Mouse (Mus musculus) frontal cortex, adult (tissue): ENCODE data around the gene Elf3.

Source experiments
- ATAC-seq: cut with Nextera tagmentation; 2 replicates; pipeline ENCODE4 v1.9.2; 2017; ENCODE audit warnings: mild to moderate bottlenecking, moderate library complexity, mixed read lengths; ENCODE audit not compliant: low TSS enrichment

Gene Elf3

DNA sequence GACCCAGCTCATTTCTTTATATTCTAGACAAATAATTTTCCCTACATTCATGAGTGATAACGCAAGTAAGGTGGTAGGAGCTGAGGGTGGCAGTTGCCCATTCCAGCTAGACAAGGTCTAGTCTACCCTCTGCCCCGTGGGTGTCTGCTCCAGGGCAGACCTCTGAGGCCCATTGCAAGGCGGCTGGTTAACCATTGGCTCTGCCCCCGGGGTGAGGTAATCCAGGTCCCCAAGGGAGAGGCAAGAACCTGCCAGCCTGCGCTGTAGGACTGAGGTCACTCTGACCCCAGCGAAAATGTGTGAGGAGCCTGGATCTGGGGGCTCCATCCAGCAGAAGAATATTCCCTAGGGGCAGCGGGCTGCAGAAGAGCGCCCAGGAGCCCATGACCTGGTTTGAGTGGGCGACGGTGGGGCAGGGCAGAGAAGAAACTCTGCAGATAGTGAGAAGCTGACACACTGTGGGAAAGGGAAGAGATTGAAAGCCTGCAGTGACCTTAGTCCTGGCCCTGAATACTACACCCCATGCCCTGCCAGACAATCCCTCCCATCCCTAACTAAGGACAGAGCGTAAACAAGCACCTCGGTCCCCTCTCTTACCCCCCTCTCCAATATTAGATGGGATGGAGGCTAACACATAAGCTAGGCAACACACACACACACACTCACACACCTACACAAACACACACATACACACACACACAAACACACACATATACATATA is 21.1 kb downstream of the Elf3 start:
- no peak for ATAC-seq

DNA sequence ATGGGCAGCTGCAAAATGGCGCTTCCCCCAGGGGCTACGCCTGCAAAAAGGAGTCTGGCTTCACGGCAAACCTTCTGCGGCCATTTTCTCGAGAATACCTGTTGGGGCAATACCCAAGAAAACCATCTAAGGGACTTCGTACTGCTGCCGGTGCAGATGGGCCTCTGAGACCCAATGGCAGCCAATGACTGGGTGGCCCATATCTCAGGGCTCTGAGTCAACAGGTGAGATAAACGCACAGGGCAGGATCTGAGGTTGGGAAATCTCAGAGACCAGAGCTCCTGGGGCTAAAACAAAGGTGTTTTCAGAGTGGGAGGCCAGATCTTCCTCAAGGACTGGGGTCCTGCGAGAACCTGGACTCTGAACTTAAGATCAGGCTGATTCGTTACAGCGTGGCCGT is 23.6 kb downstream of the Elf3 start:
- no peak for ATAC-seq

DNA sequence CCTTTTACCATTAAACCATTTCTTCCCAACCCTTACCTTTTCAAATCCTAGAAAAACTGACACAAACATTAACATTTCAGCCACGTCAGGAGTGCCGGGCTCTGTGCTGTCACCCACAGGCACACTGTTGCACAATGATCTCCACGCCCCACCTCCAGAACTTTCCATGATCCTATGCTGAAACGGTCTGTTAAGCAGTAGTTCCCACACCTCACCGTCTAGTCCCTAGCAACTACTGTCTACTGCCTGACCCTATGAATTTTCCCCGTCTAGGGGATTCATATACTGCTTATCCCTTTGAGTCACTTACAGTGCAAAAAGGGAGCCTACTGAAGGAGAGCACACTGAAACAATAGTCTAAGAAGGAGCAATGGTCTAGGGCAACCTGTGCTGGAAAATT is 24.4 kb downstream of the Elf3 start:
- no peak for ATAC-seq

DNA sequence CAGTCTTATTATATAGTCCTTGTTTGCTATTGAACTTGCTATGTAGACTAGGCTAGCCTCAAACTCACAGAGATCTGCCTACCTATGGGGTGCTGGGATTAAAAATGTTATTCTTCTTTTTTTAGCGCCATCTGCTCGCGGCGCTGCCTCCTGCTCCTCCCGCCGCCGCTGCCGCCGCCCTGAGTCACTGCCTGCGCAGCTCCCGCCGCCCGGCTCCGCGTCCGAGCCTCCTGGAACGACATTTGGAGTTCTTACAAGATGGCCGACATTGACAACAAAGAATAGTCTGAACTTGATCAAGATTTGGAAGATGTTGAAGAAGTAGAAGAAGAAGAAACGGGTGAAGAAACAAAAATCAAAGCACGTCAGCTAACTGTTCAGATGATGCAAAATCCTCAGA is 26.5 kb downstream of the Elf3 start:
- ATAC-seq, result 0 out of 2 replicates have a peak, but pooled peaks have one; percentile 52

DNA sequence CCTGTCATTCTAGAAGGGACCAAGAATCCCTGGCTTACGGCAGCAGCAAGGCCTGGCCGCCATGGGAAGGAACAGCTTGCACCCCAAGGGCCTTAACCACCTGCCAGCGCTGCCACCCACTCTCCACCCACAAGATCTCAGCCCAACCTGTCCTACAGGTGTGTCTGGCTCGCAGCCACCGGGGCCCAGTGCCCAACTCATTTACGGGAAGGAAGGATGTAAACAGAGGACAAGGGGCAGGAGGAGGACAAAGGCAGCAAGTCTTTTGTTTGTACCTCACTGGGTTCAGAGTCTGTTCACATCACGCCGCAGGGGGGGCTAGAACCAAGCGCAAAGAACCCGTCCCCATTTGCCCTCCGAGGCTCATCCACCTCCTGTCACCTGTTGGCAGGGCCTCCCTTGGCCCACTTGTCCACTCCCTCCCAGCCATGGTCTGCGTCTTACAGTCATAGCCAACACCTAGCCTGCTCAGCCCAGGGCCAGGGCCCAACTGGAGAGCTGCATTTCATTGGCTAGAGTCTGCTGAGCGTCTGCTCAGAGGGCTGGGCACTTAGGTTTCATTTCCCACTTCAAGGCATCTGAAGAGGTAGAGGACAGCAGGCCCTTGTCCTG is 30.9 kb downstream of the Elf3 start:
- ATAC-seq, result no peak

DNA sequence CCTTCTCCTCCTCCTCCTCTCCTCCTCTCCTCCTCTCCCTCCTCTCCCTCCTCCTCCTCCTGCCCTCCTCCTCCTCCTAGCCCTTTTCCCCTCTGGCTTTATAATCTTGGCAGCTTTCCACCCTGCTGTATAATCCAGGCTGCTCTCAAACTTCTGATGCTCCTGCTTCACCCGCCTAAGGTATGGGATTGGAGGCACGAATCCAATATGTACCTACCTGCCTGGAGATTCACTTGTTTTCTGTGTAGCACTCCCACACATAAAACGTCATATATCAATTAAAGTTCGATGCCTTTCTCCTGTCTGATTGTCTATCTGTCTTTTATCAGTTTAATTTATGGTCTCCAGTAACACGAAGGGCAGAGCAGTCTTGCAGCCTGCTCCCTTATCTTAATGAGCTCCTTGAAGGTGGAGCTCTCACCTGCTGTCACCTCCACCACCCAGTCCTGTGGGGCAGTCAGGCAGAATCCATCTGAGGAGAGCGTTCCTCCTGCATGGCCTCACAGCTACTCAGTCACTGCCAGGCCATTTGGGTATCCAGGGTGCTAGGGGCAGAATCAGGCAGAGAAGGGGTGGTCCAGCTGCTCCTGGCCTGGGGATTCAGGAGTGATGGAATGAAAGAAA is 33.3 kb downstream of the Elf3 start:
- no peak for ATAC-seq

DNA sequence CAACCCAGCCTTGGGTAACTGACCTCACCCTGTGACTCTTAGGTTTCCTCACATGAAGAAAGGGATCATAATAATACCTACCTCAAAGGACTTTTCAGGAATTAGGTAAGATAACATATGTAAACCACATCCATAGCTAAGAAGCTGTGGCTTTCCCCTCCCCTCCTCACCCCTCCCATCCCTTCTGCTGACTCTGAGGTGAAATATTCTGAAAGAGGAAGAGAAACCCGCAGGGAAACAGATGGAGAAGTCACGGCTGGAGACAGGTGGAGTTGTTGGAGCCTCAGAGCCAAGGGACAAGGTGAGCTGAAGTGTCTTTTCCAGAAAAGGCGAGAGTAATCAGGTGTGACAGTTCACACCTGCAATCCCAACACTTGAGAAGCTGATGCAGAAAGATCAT is 34.2 kb downstream of the Elf3 start:
- ATAC-seq, result no peak

DNA sequence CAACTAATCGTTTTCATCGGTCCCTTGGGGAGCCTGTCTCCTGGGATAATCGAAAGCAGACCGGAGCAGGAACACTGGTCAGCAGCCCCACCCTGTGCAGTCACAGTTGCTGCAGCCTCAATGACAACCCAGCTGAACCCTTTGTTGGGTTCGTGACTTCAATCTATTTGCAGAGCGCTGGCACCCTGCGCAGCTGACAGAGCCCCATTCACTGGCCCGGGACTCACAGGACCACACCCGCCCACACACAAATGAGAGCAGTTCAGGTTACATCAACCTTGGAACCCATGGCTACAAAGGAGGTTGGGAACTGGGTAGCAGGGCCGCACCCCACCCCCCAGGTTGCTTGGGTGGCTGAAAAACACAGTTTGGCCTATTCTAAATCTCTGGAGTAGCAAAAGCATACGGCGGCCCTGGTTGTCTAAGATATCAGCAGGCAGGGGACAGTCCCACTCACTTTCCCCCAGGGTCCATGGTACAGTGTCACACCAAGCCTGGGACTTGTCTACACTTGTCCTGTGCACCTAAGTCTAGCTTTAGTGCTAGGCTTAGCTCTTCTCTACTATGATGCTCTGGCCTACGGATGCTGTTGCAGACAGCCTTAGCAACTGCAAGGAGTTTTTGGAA is 40.6 kb downstream of the Elf3 start:
- ATAC-seq, result no peak

DNA sequence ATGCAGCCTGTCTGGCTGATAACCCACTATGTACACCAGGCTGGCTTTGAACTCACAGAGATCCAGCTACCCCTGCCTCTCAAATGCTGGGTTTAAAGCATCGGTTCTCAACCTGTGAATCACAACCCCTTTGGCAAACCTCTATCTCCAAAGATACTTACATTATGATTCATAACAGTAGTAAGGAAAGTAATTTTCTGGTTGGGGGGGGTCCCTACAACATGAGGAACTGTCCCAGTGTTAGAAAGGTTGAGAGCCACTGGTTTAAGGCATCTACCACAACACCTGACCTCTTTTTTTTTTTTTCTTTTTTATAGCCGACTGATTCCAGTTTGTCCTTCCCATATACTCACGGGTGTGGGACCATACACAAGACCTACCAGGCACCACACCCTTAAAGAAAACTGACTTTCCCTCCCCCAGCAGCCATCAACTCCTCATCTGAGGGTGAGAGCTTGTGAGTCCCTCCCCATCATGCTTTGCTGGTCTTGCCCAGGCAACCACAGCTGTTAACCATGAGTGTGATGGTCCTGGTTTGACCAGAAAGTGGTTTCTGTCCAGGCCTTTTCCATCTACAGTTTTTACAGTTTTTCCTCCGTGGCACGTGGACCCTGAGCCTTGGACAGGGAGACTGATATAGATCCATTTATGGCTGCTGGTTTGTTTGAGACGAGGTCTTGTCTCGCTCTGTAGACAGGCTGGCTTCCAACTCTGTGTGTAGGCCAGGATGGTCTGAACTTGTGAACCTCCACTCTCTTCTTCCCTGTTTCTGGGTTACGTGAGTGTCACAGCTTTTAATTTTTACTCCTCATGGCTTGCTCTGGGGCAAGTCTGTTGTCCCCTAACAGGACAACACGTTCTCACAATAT is 44.4 kb downstream of the Elf3 start:
- no peak for ATAC-seq

DNA sequence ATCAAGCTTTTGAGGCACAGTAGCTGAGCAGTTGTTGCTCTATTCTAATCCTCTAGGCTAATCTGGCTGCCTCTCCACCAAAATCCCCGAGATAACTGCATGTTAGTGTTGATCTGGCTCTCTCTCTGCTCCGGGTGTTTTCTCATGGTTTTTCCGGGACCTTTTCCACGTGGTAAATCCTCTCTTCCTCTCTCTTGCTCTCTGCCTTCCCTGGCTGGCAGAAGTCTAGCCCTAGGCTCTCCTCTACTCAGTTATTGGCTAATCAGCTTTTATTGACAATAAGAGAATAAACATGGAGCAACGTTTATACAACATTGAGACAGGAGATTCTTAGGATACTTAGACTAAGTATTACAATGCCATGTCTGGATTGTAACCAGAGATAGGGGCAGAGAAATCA is 47.9 kb downstream of the Elf3 start:
- no peak for ATAC-seq

DNA sequence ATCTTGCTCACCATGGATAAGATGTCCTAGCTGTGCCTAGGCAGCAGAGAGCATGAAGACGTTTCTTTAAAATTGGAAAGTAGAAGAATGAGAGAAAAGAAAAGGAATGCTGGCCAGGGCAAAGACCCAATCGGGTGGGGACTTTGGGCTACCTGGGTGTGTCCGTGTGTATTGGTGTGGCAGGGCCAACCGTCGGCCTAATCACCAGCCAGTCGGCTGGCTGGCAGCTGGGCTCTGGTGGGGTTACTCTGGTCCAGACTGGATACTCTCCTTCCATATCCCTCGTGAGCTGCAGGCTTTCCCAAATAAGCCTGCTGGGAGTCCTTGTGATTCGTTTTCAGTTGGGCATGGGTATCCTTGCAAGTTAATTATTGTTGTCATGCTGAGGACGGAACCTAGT is 49.7 kb downstream of the Elf3 start:
- no peak for ATAC-seq

DNA sequence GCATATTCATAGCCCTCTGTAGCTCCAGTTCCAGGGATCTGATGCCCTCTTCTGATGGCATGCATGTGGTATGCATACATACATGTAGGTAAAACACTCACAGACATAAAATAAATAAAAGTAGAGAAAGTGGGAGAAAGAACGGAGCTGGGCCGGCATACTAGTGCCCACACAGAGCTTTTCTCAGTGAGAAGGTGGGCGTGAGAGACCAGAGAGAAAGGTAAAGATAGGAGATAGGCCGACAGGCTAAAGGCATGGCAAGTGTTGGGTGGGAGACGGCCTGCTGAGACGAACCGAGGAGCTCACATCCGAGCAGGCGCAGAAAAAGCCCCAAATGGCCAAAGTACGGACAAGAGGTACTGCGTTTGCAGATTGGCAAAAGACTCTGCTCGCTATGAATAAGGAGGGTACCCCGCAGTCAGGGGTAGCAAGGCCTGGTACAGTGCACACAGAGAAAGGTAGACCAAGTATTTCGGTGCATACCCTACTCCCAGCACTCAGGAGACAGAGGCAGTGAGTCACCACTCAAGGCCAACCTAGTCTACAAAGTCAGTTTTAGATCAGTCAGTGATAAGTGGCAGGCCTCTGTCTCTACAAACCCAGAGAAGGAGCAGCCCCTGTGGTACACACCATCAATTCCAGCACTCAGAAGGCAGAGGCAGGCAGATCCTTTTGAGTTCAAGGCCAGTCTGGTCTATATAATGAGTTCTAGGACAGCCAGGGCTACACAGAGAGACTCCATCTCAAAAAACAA is 51.6 kb downstream of the Elf3 start:
- peak; percentile 70 for ATAC-seq

DNA sequence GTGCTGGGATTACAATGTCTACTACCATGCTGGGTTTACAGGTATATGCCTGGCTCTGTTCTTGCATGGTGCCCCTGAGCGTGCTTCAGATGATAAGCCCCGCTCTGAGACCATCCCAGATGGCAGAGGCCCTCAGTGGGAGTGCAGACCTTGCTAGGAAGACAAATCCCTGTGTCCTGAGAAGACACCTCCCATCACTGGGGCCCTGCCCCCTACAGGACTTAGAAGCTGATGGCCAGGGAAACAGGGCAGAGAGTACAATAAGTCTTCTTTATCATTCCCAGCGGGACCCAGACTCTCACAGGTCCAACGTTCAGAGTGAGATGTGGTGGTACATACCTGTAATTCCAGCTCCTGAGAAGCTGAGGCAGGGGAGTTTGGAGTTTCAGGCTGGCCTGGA is 53.1 kb downstream of the Elf3 start:
- ATAC-seq, result no peak

DNA sequence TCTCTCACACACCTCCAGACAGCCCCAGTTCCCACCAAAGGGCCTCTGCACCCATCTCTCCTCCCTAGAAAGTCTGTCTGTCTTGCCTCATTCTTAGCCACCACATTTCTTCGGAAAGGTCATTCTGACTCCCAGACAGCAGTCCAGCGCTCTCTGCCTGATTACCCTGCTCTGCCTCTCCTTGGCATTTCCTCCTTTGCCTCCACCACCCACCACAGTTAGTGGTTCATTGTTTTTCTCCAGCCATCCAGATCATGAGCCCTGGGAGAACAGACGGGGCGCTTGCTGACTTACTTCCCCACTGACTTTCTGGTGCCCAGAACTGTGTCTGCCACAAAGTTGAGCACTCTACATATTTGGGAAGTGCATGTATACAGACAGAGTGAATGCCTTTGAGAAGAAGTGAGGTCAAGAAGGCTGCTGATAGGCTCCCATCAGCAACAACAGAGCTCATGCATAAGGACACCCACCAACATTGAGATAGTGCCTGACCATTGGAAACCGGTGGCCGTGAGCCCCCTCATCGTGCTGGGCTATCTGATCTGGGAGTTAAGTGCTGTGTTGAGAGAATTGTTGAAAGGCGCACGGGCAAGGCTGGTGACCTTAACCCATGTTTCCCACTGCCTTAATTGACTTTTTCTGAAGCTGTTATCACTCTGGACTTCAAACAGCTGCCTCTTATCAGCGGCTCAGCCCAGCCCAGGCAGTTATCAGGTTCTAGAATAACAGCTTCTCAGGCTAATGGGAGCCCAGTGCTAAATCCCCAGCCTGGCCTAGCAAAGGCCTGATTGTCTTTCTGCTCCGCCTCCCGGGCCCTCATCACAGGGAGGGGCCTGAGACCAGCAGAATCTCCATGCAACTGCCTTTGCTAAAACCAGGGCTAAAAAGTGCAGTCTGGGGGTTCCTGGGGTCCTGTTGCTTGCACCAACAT is 53.9 kb downstream of the Elf3 start:
- ATAC-seq, result no peak
